Mouse (Mus musculus) limb, embryonic 11.5 days (tissue): Measurements from ENCODE around the gene Xylt1. TPM values are rescaled to one million over a fixed set of nuclear protein-coding genes. Genes with fewer than 3 reads are reported as not detected.

ENCODE experiments used
- ATAC-seq: fragments of 200-750 bp; cut with Nextera tagmentation; 2 replicates; pipeline ENCODE4 v1.8.0; 2017; ENCODE audit warnings: low read depth; ENCODE audit not compliant: insufficient number of reproducible peaks, low FRiP score, low TSS enrichment
- DNase-seq: peaks from one replicate; pipeline ENCODE4 v3.0.0-alpha.2; 2015; ENCODE audit warnings: low spot score
- H3K27ac ChIP-seq: fragments of 300-500 bp; sonication (generic); replicated peaks from 2 replicates; pipeline ENCODE4 v1.5.1; 2014; ENCODE audit warnings: low read depth, mild to moderate bottlenecking, low read length
- H3K27me3 ChIP-seq: fragments of 300-500 bp; sonication (generic); 2 replicates; pipeline ENCODE4 v1.6.1; 2014; ENCODE audit warnings: mild to moderate bottlenecking, low read length, mixed read lengths; ENCODE audit not compliant: control insufficient read depth, insufficient read depth
- H3K36me3 ChIP-seq: fragments of 300-500 bp; sonication (generic); 2 replicates; pipeline ENCODE4 v1.6.1; 2014; ENCODE audit warnings: mild to moderate bottlenecking, low read length, moderate library complexity, mixed read lengths; ENCODE audit not compliant: control insufficient read depth, insufficient read depth
- H3K4me1 ChIP-seq: fragments of 300-500 bp; sonication (generic); 2 replicates; pipeline ENCODE4 v1.6.1; 2014; ENCODE audit warnings: low read length, mixed read lengths; ENCODE audit not compliant: control insufficient read depth, insufficient read depth
- H3K4me2 ChIP-seq: fragments of 300-500 bp; sonication (generic); 2 replicates; pipeline ENCODE4 v1.6.1; 2014; ENCODE audit warnings: low read depth, mild to moderate bottlenecking, moderate library complexity; ENCODE audit not compliant: severe bottlenecking
- H3K4me3 ChIP-seq: fragments of 300-500 bp; sonication (generic); 2 replicates; pipeline ENCODE4 v1.5.1; 2014; ENCODE audit warnings: low read depth, low read length
- H3K9ac ChIP-seq: fragments of 300-500 bp; sonication (generic); 2 replicates; pipeline ENCODE4 v1.6.1; 2014; ENCODE audit warnings: mild to moderate bottlenecking, low read length
- H3K9me3 ChIP-seq: fragments of 300-500 bp; sonication (generic); 2 replicates; pipeline ENCODE4 v1.6.1; 2016; ENCODE audit warnings: low read length; ENCODE audit not compliant: control insufficient read depth
- WGBS: fragments of 180-500 bp; shearing (Covaris S2); extraction: QIAGEN DNeasy Blood & Tissue Kit; methylation state at CpG from one replicate; pipeline ENCODE4 v1.1.7; 2014; 5-methylcytosine and 5-hydroxymethylcytosine counted together
- polyA plus RNA-seq: library from polyadenylated mRNA; unstranded; fragments of >200 nt; fragmentation: Nextera tagmentation; extraction: Ambion mirVana; gene quantifications from 2 replicates; pipeline ENCODE4 v1.2.1, GENCODE M21; 2014

Xylt1 gene
- polyA plus RNA-seq, 1 experiment from 2014 or later: 1.4 TPM

DNA sequence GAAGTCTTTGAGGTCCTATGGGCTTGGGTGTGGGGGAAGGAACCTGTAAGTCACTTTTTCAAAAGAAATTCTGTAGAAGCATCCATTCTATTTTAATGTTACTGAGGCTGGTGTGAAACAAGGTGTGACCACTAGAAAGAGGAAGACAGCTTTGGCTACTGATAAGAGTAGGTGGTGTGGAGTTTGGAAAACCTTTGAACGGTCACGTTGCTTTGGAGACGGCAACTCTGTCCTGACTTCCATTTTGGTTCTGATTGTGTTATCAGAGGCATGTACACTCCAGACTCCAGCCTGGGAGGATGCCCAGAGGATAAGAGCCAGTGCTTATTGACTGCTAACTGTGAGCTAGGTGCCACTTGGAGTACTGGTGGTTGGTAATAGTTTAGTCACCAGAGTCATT is 25.6 kb downstream of the Xylt1 start:
- WGBS: 86% methylated on average over 3 of the region's 3 CpGs
- no peaks in the 10 kb centered on the region for H3K36me3 ChIP-seq
- no peaks in the 10 kb centered on the region for H3K9me3 ChIP-seq
- H3K4me1 ChIP-seq: no peaks in the 10 kb centered on the region
- ATAC-seq (no peak), DNase-seq (no peak)
- H3K4me3 ChIP-seq: no peak overlapping the region
- H3K4me2 ChIP-seq: no peak overlapping the region
- no peak overlapping the region for H3K9ac ChIP-seq
- no peaks in the 10 kb centered on the region for H3K27me3 ChIP-seq
- no peak overlapping the region for H3K27ac ChIP-seq

DNA sequence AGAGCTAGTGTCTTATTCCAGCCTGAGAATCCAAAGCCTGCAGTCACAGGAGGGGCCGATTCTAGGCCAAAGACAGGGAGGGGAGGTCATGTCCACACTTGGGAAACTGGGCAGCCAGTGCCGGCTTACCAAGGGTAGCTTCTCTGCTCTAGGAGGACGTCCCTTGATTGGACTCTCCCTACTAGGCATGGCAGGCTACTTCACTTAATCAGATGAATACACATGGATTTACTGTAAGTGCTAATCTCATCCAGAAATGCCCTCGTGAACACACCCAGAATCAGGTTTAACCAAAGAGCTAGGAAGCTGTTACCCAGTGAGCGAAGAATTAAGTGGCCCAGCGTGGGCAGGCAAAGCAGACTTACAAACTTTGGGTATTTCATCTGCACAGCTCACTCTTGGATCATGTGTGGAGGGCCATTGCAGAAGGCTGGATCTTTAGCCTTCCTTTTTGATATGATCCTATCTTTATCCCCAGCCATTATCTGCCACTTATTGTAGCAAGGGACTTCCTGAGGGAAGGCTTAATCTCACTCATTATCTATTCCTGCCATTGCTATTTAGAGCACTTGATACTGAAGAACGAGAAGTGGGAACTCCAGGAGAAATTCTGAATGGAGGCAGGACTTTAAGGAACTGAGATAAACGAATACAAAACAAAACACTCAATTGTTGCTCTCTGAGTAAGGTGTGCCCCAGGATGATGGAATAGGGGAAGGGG is 28.6 kb downstream of the Xylt1 start:
- no peak overlapping the region for H3K27ac ChIP-seq
- H3K9me3 ChIP-seq: no peaks in the 10 kb centered on the region
- H3K4me3 ChIP-seq: no peak overlapping the region
- no peaks in the 10 kb centered on the region for H3K36me3 ChIP-seq
- 89% methylated on average over 8 of the region's 8 CpGs for WGBS
- H3K4me1 ChIP-seq: no peaks in the 10 kb centered on the region
- no peak overlapping the region for H3K4me2 ChIP-seq
- no peaks in the 10 kb centered on the region for H3K27me3 ChIP-seq
- ATAC-seq (no peak), DNase-seq (no peak)
- H3K9ac ChIP-seq: no peak overlapping the region

DNA sequence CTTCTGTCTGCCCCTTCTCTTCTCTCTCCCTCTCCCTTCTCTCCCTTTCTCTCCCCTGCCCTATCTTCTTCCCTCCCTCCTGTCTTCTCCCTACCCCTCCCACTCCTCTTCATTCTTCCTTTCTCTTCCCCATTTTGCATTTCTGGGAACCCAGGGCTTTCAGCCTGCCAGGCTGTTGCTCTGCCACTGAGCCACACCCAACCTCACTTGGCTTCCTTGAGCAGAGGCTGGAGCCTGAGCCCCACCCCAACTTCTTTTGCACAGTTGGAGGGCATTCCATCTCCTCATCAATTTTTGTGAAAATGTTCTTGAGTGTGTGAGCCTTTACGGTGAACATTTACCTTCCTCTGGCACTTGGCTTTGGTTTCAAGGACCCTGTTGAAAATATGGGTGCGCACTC is 31.1 kb downstream of the Xylt1 start:
- no peak overlapping the region for H3K27ac ChIP-seq
- DNase-seq: no peak
- ATAC-seq: no peak
- 91% methylated on average over 2 of the region's 2 CpGs for WGBS
- no peaks in the 10 kb centered on the region for H3K9me3 ChIP-seq
- H3K27me3 ChIP-seq: no peaks in the 10 kb centered on the region
- H3K36me3 ChIP-seq: no peaks in the 10 kb centered on the region
- no peaks in the 10 kb centered on the region for H3K4me1 ChIP-seq
- no peak overlapping the region for H3K9ac ChIP-seq
- no peak overlapping the region for H3K4me3 ChIP-seq
- H3K4me2 ChIP-seq: no peak overlapping the region

DNA sequence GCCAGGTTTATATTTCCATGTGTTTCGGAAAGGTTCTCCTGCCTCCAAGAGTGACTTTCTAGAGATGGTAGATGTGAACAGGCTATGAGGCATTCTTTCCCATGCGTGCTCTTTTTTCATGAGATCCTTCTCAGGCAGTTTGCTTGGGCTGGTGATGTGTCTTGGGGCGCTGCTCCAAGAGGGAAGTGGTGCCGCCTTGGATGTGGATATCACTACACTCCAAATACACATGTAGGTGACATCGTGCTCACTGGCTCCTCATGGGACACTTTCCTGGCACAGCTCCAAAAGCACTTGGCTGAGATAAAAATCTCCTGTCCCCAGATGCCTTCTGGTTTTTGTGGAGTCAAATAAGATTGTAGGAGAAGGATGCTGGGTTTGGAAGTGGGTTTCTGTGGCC is 31.6 kb downstream of the Xylt1 start:
- ATAC-seq: no peak
- no peaks in the 10 kb centered on the region for H3K9me3 ChIP-seq
- no peaks in the 10 kb centered on the region for H3K36me3 ChIP-seq
- H3K27me3 ChIP-seq: no peaks in the 10 kb centered on the region
- no peaks in the 10 kb centered on the region for H3K4me1 ChIP-seq
- DNase-seq: no peak
- no peak overlapping the region for H3K4me2 ChIP-seq
- H3K9ac ChIP-seq: no peak overlapping the region
- no peak overlapping the region for H3K4me3 ChIP-seq
- no peak overlapping the region for H3K27ac ChIP-seq
- 88% methylated on average over 5 of the region's 5 CpGs for WGBS

DNA sequence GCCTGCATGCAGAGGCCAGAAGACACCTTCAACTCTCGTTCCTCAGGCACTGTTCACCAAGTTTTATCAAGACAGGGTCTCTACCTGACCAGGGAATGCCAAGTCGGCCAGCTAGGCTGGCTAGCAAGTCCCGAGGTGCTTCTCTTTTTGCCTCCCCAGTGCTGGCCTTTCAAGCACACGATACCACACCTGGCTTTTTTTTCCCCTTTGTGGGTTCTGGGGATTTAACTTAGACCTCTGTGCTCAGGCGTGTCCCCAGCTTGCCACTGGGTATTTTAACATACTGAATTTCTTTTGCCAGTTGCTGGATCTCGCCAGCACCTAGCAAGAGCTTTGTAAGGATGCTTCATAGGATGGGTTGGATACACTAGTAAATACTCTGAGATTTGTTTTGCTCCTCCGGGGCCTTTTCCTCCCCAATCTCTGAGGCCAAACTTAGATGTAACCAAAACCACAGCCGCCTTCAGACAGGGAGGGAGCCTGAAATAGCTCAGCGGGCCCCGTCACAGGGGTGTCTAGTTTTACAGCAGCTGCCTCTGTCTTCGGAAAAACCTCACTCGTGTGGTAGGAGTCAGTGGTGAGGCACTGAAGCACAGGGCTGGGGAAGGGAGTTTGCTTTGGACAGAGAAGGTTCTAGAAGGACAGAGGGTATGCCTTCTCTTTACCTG is 33.7 kb downstream of the Xylt1 start:
- DNase-seq: no peak
- no peak for ATAC-seq
- Histone ChIP-seq H3K9me3 (no peaks in the 10 kb centered on the region), H3K4me3 (no peak overlapping the region), H3K4me1 (no peaks in the 10 kb centered on the region), H3K4me2 (no peak overlapping the region), H3K36me3 (no peaks in the 10 kb centered on the region), H3K27me3 (no peaks in the 10 kb centered on the region), H3K27ac (no peak overlapping the region), H3K9ac (no peak overlapping the region)
- WGBS: 82% methylated on average over 12 of the region's 12 CpGs

DNA sequence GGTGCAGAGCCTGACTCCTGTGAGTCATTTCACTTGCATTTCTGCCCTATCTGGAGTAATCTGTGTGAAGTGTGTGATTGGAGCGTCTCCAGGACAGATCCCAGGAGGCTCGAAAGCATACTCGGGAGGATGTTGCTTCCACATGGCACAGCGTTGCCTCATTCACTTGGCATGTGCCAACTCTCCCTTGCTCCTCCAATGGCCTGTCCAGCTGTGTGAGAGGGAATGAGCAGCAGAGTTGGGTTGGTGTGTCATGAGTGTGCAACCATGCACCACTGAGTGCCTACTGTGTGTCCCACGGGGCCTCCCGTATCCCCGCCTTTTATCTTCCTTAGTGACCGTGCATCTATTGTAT is 34.2 kb downstream of the Xylt1 start:
- H3K4me2 ChIP-seq: no peak overlapping the region
- DNase-seq (no peak), ATAC-seq (no peak)
- H3K9me3 ChIP-seq: no peaks in the 10 kb centered on the region
- no peaks in the 10 kb centered on the region for H3K27me3 ChIP-seq
- no peaks in the 10 kb centered on the region for H3K4me1 ChIP-seq
- H3K4me3 ChIP-seq: no peak overlapping the region
- H3K36me3 ChIP-seq: no peaks in the 10 kb centered on the region
- no peak overlapping the region for H3K27ac ChIP-seq
- 94% methylated on average over 8 of the region's 8 CpGs for WGBS
- no peak overlapping the region for H3K9ac ChIP-seq

DNA sequence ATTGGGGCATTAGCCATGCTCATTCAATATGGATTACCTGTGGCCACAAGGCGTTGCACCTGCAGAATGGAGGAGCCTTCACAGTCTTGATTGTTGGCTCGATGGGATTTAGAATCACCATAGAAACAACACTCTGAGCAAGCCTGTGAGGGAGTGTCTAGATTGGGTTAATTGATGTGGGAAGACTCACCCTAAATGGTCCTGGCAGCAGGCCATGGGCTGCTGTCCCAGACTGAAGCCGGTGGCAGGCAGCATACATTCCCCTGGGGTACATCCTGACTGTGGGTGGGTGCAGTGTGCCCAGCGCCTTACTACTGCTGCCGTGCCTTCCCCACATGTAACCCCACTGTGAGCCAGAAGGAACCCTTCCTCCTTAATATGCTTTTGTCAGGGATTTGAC is 38.3 kb downstream of the Xylt1 start:
- no peak for DNase-seq
- no peak overlapping the region for H3K4me3 ChIP-seq

DNA sequence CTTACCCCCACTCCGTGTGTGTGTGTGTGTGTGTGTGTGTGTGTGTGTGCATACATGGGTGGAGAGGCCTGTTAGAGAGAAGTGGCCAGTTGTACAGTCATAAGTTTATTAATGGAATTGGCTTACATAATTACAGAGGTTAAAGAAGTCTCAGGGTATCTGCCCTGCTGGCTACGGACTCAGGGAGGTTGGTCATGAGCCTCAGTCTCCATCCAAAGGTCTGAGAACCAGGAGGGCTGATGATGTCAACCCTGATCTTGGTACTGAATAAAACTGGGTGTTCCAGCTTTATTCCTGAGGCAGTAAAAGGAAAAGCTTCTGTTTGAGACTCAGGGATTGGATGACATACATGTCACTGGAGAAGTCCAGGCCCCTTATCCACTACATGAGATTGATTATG is 39.1 kb downstream of the Xylt1 start:
- no peaks in the 10 kb centered on the region for H3K9me3 ChIP-seq
- no peak for ATAC-seq
- H3K4me2 ChIP-seq: no peak overlapping the region
- 88% methylated on average over 2 of the region's 2 CpGs for WGBS
- no peak overlapping the region for H3K9ac ChIP-seq
- H3K4me3 ChIP-seq: no peak overlapping the region
- H3K27ac ChIP-seq: no peak overlapping the region
- no peak for DNase-seq
- no peaks in the 10 kb centered on the region for H3K27me3 ChIP-seq
- H3K4me1 ChIP-seq: no peaks in the 10 kb centered on the region
- no peaks in the 10 kb centered on the region for H3K36me3 ChIP-seq

More for the DNA sequence above, 38.3 kb downstream of the Xylt1 start:
- Histone ChIP-seq H3K4me1 (no peaks in the 10 kb centered on the region), H3K27me3 (no peaks in the 10 kb centered on the region), H3K9me3 (no peaks in the 10 kb centered on the region), H3K4me2 (no peak overlapping the region), H3K9ac (no peak overlapping the region), H3K36me3 (no peaks in the 10 kb centered on the region), H3K27ac (no peak overlapping the region)
- 75% methylated on average over 5 of the region's 5 CpGs for WGBS
- ATAC-seq: no peak

DNA sequence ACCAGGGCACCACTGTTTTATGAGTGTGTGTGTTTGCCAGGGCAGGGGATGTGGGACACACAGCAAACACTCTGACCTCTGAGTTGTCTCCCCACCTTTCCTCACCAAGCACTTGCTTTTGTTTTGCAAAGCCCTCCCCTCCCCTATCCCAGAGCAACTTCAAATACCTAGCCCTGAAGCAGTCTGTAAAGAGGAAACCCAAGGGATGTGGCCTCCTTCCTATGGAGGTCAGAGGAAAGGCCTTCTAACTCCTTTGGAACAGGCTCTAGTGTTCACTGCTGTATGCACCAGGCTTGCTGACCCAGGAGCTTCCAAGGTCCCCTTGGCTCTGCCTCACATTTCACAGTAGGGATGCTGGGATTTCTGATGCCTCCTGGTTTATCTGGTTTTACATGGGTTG is 39.5 kb downstream of the Xylt1 start:
- Histone ChIP-seq H3K27ac (no peak overlapping the region), H3K9me3 (no peaks in the 10 kb centered on the region), H3K4me3 (no peak overlapping the region), H3K27me3 (no peaks in the 10 kb centered on the region), H3K4me1 (no peaks in the 10 kb centered on the region), H3K4me2 (no peak overlapping the region), H3K36me3 (no peaks in the 10 kb centered on the region), H3K9ac (no peak overlapping the region)
- DNase-seq: no peak
- no peak for ATAC-seq
